Mouse (Mus musculus) cortical plate, adult 2 months (tissue): ENCODE measurements around the gene Tbc1d2b.

Source experiments
- CTCF ChIP-seq: fragments of 200-500 bp; IDR thresholded peaks from 2 replicates; pipeline ENCODE4 v1.5.1; 2011; ENCODE audit warnings: mild to moderate bottlenecking, control low read depth, low read length; ENCODE audit not compliant: insufficient read depth; ENCODE audit errors: extremely low read depth
- POLR2A ChIP-seq: fragments of 200-500 bp; IDR thresholded peaks from 2 replicates; pipeline ENCODE4 v1.6.1; 2011; ENCODE audit warnings: mild to moderate bottlenecking, low read length, control low read depth; ENCODE audit not compliant: insufficient read depth; ENCODE audit errors: extremely low read depth

DNA sequence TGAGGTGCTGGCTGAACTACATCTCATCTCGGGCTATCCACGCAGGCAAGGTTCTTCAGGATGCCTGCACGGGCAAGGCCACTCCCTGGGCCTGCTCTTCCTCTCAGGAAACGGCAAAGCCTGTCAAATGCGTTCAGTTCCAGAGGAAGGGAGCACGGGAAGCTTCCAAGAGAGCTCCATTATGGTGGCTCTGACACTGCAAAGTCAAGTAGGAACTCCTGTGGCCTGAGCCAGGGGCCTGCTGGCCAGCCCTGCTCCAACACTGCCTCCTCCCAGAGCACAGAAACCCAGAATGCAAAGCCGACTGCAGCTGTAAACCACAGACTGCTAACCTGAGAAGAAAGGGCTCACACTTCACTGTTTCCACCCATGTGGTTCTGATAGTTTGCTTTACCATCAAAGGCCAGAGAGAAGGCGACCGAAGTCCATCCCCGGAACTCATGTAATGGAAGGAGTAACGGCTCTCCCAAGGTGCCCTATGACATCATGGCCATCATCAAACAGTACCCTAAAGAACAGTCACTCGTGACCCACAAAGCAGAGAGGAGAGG, 11.1 kb downstream of the Tbc1d2b start:
- TF ChIP-seq POLR2A (no peak), CTCF (no peak)
